Mouse (Mus musculus): ENCODE data around the gene Peak1. TPM values are rescaled to one million over a fixed set of nuclear protein-coding genes. Genes with fewer than 3 reads are reported as not detected.
"Not testable (repeated sequence)": the region's sequence is repeated elsewhere in the genome, so short reads cannot be mapped to it uniquely, and the experiment has no call there.

The Peak1 gene
- polyA plus RNA-seq, 1 experiment from 2014 or later = 5.1 TPM

DNA sequence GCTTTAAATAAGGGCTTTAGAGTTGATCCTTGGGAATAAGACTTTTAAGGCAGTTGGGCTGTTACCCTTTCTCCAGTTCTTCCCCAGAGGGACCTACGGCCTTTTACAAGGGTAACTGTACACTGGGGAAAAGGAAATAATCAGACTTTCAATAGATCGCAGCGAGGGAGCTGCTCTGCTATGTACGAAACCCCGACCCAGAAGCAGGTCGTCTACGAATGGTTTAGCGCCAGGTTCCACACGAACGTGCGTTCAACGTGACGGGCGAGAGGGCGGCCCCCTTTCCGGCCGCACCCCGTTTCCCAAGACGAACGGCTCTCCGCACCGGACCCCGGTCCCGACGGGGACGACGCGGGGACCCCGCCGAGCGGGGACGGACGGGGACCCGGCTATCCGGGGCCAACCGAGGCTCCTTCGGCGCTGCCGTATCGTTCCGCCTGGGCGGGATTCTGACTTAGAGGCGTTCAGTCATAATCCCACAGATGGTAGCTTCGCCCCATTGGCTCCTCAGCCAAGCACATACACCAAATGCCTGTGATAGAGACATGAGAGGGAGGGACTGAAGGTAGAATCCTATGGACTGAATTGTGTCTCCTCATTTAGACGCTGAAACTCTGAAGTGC is 194.3 kb downstream of the Peak1 start:
- WGBS = 25% methylated on average over 45 of the region's 45 CpGs
- peak overlapping the region; percentile 28; the same call in 1 of the 2 replicates for H3K4me3 ChIP-seq
- H3K27ac ChIP-seq = not testable (repeated sequence)

GRCm38 (mm10) chr9:56218860-56219259 is 199.0 kb downstream of the Peak1 start:
- no peaks in the 10 kb centered on the region for H3K36me3 ChIP-seq
- H3K27me3 ChIP-seq (ENCODE audit: insufficient read depth, poor library complexity, severe bottlenecking) = peaks cover 5% of the 10 kb centered on the region
- no peak overlapping the region for H3K4me3 ChIP-seq
- H3K27ac ChIP-seq = no peak overlapping the region
- 79% methylated on average over 2 of the region's 2 CpGs for WGBS
- no peaks in the 10 kb centered on the region for H3K9me3 ChIP-seq
- H3K4me1 ChIP-seq (replicated peaks) = peaks cover 10% of the 10 kb centered on the region
- DNase-seq (ENCODE audit: low spot score) = no peak

More for the DNA sequence above, 194.3 kb downstream of the Peak1 start:
- DNase-seq (ENCODE audit: low spot score); H3K4me1 ChIP-seq (replicated peaks); H3K9me3 ChIP-seq: not testable (repeated sequence)
- Histone ChIP-seq H3K36me3 (peaks cover 12% of the 10 kb centered on the region), H3K27me3 (ENCODE audit: insufficient read depth, poor library complexity, severe bottlenecking) (peaks cover 13% of the 10 kb centered on the region)

DNA sequence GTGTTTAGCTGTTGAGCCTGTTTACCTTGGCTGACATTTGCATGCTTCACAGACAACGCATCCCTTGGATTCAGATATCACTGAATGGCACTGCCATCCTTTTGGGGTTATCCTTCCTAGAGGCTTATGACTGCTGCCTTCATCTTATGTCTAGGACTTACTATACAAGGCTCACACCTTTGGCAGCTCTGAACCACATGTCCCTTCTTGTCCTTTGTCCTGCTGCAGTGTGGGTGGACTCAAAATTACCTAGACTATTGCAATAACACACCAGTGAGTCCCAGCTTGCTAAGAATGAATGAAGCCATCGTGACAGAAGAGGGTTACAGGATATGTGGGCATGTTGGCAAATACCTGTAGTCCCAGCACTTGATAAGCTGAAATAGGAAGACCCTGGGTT is 199.8 kb downstream of the Peak1 start:
- no peak for DNase-seq (ENCODE audit: low spot score)
- H3K36me3 ChIP-seq = no peaks in the 10 kb centered on the region
- no peaks in the 10 kb centered on the region for H3K9me3 ChIP-seq
- H3K27me3 ChIP-seq (ENCODE audit: insufficient read depth, poor library complexity, severe bottlenecking) = peaks cover 5% of the 10 kb centered on the region
- no peak overlapping the region for H3K4me3 ChIP-seq
- WGBS = 83% methylated on average over 2 of the region's 2 CpGs
- H3K27ac ChIP-seq = no peak overlapping the region
- peaks cover 16% of the 10 kb centered on the region for H3K4me1 ChIP-seq (replicated peaks)

DNA sequence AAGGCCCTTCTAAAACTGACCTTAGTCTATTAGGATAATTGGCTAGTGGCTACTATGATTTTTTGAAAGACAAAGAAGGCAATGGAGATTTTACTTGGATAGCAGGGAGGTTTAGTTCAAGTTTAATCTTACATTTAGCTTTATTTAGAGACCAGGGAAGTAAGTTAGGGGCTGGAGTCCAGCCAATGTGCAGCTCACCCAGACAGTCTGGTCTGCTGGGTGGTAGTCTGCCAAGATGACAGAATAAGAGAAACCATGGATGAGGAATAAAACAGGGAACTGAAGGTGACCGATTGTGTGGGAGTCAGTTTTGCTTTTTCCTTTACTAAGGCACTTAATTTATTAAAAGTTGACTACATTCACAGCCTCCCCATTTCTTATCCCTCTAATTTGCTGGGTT is 200.5 kb downstream of the Peak1 start:
- no peaks in the 10 kb centered on the region for H3K36me3 ChIP-seq
- H3K4me3 ChIP-seq = no peak overlapping the region
- H3K4me1 ChIP-seq (replicated peaks) = peaks cover 16% of the 10 kb centered on the region
- DNase-seq (ENCODE audit: low spot score) = no peak
- WGBS = 86% methylated on average over 1 of the region's 1 CpGs
- H3K27me3 ChIP-seq (ENCODE audit: insufficient read depth, poor library complexity, severe bottlenecking) = peaks cover 2% of the 10 kb centered on the region
- H3K27ac ChIP-seq = no peak overlapping the region
- H3K9me3 ChIP-seq = no peaks in the 10 kb centered on the region

GRCm38 (mm10) chr9:56213451-56214291 is 204.2 kb downstream of the Peak1 start:
- DNase-seq (ENCODE audit: low spot score) = peak; percentile 55
- H3K36me3 ChIP-seq = no peaks in the 10 kb centered on the region; the same call in 1 of the 2 replicates
- no peaks in the 10 kb centered on the region for H3K27me3 ChIP-seq (ENCODE audit: insufficient read depth, poor library complexity, severe bottlenecking)
- peak overlapping the region; percentile 28 for H3K4me3 ChIP-seq
- peak overlapping the region; percentile 24; the same call in 1 of the 2 replicates for H3K27ac ChIP-seq
- H3K4me1 ChIP-seq (replicated peaks) = peaks cover 16% of the 10 kb centered on the region
- no peaks in the 10 kb centered on the region for H3K9me3 ChIP-seq
- WGBS = 10% methylated on average over 11 of the region's 11 CpGs

DNA sequence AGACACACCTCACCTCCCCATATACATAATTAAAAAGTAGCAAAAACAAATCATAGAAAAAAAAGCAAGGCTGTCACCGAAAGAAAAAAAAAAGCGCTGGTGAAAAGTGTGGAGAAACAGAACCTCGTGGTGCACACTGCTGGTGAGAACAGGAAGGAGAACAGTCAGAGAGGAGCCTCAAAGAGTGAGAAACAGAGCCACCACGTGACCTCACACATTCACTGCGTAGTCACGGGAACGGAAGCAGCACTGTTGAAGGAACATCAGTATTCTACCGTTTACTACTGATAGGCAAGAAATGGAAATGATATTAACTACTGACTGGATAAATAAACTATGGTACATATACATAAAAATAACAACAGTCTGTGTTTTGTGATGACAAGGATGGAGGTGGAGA is 209.1 kb downstream of the Peak1 start:
- Histone ChIP-seq H3K9me3 (no peaks in the 10 kb centered on the region), H3K4me3 (no peak overlapping the region), H3K4me1 (replicated peaks) (peaks cover 7% of the 10 kb centered on the region), H3K36me3 (peaks cover 27% of the 10 kb centered on the region), H3K27ac (no peak overlapping the region), H3K27me3 (ENCODE audit: insufficient read depth, poor library complexity, severe bottlenecking) (no peaks in the 10 kb centered on the region)
- DNase-seq (ENCODE audit: low spot score) = no peak
- 87% methylated on average over 8 of the region's 8 CpGs for WGBS

- H3K27ac ChIP-seq = no peak overlapping the region
- no peaks in the 10 kb centered on the region for H3K9me3 ChIP-seq
- DNase-seq (ENCODE audit: low spot score) = no peak
- H3K4me3 ChIP-seq = no peak overlapping the region
- 87% methylated on average over 5 of the region's 5 CpGs for WGBS
- H3K36me3 ChIP-seq = peaks cover 27% of the 10 kb centered on the region
- H3K27me3 ChIP-seq (ENCODE audit: insufficient read depth, poor library complexity, severe bottlenecking) = no peaks in the 10 kb centered on the region
- no peaks in the 10 kb centered on the region for H3K4me1 ChIP-seq (replicated peaks)
These were observed 210.4 kb downstream of the Peak1 start for GRCm38 (mm10) chr9:56207516-56207915.

- Histone ChIP-seq H3K36me3 (peaks cover 27% of the 10 kb centered on the region), H3K9me3 (no peaks in the 10 kb centered on the region), H3K4me1 (replicated peaks) (no peaks in the 10 kb centered on the region), H3K27ac (no peak overlapping the region), H3K4me3 (no peak overlapping the region), H3K27me3 (ENCODE audit: insufficient read depth, poor library complexity, severe bottlenecking) (no peaks in the 10 kb centered on the region)
- DNase-seq (ENCODE audit: low spot score) = no peak
- 92% methylated on average over 10 of the region's 10 CpGs for WGBS
These were observed 210.8 kb downstream of the Peak1 start for GRCm38 (mm10) chr9:56207083-56207482.

- H3K4me1 ChIP-seq (replicated peaks) = peaks cover 9% of the 10 kb centered on the region
- 87% methylated on average over 11 of the region's 11 CpGs for WGBS
These were observed 212.5 kb downstream of the Peak1 start for GRCm38 (mm10) chr9:56205336-56205735.

GRCm38 (mm10) chr9:56204316-56204715 is 213.6 kb downstream of the Peak1 start:
- Histone ChIP-seq H3K4me1 (replicated peaks) (peaks cover 9% of the 10 kb centered on the region), H3K9me3 (no peaks in the 10 kb centered on the region), H3K27me3 (ENCODE audit: insufficient read depth, poor library complexity, severe bottlenecking) (no peaks in the 10 kb centered on the region), H3K27ac (no peak overlapping the region), H3K36me3 (peaks cover 27% of the 10 kb centered on the region), H3K4me3 (no peak overlapping the region)
- WGBS = 98% methylated on average over 4 of the region's 4 CpGs
- DNase-seq (ENCODE audit: low spot score) = no peak

More at GRCm38 (mm10) chr9:56205336-56205735, 212.5 kb downstream of the Peak1 start:
- Histone ChIP-seq H3K9me3 (no peaks in the 10 kb centered on the region), H3K27ac (no peak overlapping the region), H3K4me3 (no peak overlapping the region), H3K27me3 (ENCODE audit: insufficient read depth, poor library complexity, severe bottlenecking) (no peaks in the 10 kb centered on the region), H3K36me3 (peaks cover 27% of the 10 kb centered on the region)
- DNase-seq (ENCODE audit: low spot score) = no peak

GRCm38 (mm10) chr9:56200645-56201314 is 217.1 kb downstream of the Peak1 start:
- Histone ChIP-seq H3K9me3 (no peaks in the 10 kb centered on the region), H3K27ac (no peak overlapping the region), H3K27me3 (ENCODE audit: insufficient read depth, poor library complexity, severe bottlenecking) (0 out of 2 replicates have a peak, but pooled peaks cover 3% of the 10 kb centered on the region), H3K4me3 (no peak overlapping the region), H3K4me1 (replicated peaks) (peaks cover 12% of the 10 kb centered on the region), H3K36me3 (peaks cover 12% of the 10 kb centered on the region)
- peak; percentile 89 for DNase-seq (ENCODE audit: low spot score)
- 39% methylated on average over 14 of the region's 14 CpGs for WGBS

GRCm38 (mm10) chr9:56200200-56200599 is 217.7 kb downstream of the Peak1 start:
- H3K9me3 ChIP-seq = no peaks in the 10 kb centered on the region
- no peak for DNase-seq (ENCODE audit: low spot score)
- WGBS = 61% methylated on average over 2 of the region's 2 CpGs

More at GRCm38 (mm10) chr9:56200200-56200599, 217.7 kb downstream of the Peak1 start:
- Histone ChIP-seq H3K36me3 (0 out of 2 replicates have a peak, but pooled peaks cover 7% of the 10 kb centered on the region), H3K4me1 (replicated peaks) (peaks cover 18% of the 10 kb centered on the region), H3K4me3 (no peak overlapping the region), H3K27ac (no peak overlapping the region), H3K27me3 (ENCODE audit: insufficient read depth, poor library complexity, severe bottlenecking) (0 out of 2 replicates have a peak, but pooled peaks cover 3% of the 10 kb centered on the region)
